Mouse (Mus musculus) testis, adult 2 months (tissue): ENCODE measurements around the gene Nhlrc4.

Source experiments
- CTCF ChIP-seq: fragments of 200-500 bp; IDR thresholded peaks from 2 replicates; pipeline ENCODE4 v1.5.1; 2012; ENCODE audit warnings: low read depth, mild to moderate bottlenecking, inconsistent platforms, low read length, moderate library complexity; ENCODE audit not compliant: control insufficient read depth, insufficient read depth, insufficient replicate concordance
- POLR2A ChIP-seq: fragments of 200-500 bp; IDR thresholded peaks from 2 replicates; pipeline ENCODE4 v1.6.1; 2012; ENCODE audit warnings: low read depth, mild to moderate bottlenecking, inconsistent platforms, low read length, moderate library complexity; ENCODE audit not compliant: control insufficient read depth

- TF ChIP-seq CTCF (no peak), POLR2A (no peak)
These were observed 2.1 kb upstream of the Nhlrc4 start for GRCm38 (mm10) chr17:25946891-25947290.
